Mouse (Mus musculus) ovary, postnatal 14 days (tissue): ENCODE measurements around the gene Maml3.

ENCODE experiments used
- DNase-seq: peaks from one replicate; pipeline ENCODE4 v3.0.0; 2022; ENCODE audit warnings: low spot score

Maml3 gene

DNA sequence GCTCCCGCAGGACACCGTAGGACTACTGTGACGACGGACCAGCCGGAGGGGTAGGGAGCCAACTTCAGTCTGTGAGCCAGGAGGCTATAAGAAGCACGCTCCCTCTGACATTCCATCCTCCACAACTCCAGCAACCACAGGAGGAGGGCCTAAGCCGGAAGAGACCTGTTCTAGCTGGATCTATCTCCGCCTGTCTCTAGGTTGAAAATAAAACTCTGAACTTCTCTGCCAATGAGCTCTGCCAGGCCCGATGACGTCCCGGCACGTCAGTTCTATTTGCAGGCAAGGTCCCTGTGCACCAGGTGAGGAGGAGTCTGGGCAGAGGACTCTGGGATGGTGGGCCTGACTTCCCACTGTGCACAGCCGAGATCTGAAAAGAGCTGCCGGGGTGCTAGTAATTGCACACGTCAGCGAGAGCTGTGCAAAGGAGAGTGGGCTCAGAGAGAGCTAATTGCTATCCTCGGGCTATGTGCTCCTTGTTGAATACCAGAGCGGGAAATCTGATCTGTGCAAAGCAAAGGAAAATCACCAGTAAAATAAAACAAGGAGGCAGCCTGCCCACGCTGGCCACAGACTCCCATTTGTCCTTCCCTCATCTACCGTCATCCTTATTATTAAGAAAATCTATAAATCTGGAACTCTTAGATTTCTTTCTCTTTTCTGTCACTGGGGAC, 58.7 kb downstream of the Maml3 start:
- DNase-seq: peak; percentile 48

GRCm38 (mm10) chr3:52045221-52045641, 59.6 kb downstream of the Maml3 start:
- DNase-seq: peak; percentile 10

- DNase-seq: no peak
Observed at GRCm38 (mm10) chr3:52044651-52045050, 60.2 kb downstream of the Maml3 start.

DNA sequence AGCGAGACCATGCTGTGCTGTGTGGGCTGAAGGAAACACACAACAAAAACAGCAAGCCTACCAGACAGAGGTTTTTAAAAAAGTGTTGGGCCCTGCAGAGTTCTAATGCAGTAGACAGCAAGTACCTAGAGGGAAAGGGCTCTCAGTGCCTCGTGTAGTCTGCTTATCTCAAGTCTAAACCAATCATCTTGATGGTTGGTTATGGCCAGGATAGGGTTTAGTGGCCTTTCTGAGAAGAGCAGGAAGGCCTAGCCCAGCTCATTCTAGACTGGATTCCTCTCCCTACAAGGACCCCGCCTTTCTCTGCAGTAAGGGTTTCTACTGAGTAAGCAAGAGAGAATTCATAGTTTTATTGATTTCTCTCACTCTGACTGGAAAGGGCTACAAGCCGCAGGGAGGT, 61.0 kb downstream of the Maml3 start:
- DNase-seq: no peak

DNA sequence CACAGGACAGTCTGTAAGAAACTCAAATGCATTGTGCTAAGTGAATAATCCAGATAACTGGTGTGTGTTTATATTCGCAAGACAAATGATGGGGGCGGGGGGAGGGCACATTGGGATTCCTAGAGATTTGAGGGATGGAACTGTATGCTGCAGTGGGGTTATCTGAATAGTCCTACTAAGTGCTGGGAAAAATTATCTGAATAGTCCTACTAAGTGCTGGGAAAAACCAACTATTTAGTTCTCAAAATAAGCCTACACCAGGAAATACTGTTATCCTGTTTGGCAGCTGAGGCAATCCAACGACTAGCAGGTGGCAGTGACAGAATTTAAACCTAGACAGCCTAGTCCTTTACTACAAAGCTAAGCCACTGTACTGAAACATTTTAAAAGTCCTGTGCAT, 62.2 kb downstream of the Maml3 start:
- DNase-seq: no peak

- DNase-seq: peak; percentile 22
Observed at GRCm38 (mm10) chr3:52039958-52040357, 64.9 kb downstream of the Maml3 start.

- DNase-seq: no peak
Observed at GRCm38 (mm10) chr3:52037260-52037659, 67.6 kb downstream of the Maml3 start.

- peak; percentile 43 for DNase-seq
Observed at GRCm38 (mm10) chr3:52035404-52035803, 69.5 kb downstream of the Maml3 start.

GRCm38 (mm10) chr3:52033857-52034588, 70.9 kb downstream of the Maml3 start:
- DNase-seq: no peak

- no peak for DNase-seq
Observed at GRCm38 (mm10) chr3:52031327-52031726, 73.5 kb downstream of the Maml3 start.

- DNase-seq: no peak
Observed at GRCm38 (mm10) chr3:52030114-52030513, 74.8 kb downstream of the Maml3 start.

DNA sequence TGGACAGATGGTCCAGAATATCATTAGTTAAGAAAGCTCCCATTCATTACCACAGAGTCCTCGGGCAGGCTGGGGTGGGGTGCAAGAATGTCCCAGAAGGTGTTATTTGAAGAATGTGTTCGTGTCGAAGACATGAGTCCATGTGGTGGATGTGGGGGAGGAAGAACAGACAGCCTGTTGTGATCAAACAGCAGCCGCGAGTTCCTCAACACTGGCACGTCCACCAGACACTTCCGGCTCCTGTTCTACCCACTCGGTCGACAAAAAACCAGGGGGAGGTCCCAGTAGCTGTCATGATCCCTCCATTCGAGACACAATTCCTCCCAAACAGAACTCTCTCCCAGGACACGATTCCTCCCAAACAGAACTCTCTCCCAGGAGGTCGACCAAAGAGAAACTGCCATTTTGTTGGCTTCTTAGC, 75.2 kb downstream of the Maml3 start:
- DNase-seq: no peak

GRCm38 (mm10) chr3:52027972-52028371, 76.9 kb downstream of the Maml3 start:
- DNase-seq: no peak

DNA sequence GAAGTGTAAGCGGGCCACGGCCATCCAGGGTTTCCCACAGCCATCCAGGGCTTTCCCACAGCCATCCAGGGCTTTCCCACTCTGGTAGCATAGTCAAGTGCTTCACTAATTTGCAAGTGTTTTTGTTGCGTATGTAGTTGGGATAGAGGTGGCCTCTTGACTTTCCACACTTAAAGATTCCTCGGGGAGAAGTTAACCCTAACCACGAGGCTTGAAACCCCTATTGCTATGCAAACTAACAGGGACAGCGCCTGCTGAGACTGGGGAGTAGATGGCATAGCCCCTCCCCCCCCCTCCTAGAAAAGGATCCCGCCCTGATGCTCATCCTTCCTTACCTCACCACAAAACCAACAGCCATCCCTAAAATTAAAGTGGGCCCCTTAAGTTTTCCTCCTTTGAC, 82.4 kb downstream of the Maml3 start:
- no peak for DNase-seq

GRCm38 (mm10) chr3:52018103-52018439, 86.8 kb downstream of the Maml3 start:
- DNase-seq: no peak

GRCm38 (mm10) chr3:52017439-52018102, 87.3 kb downstream of the Maml3 start:
- no peak for DNase-seq

DNA sequence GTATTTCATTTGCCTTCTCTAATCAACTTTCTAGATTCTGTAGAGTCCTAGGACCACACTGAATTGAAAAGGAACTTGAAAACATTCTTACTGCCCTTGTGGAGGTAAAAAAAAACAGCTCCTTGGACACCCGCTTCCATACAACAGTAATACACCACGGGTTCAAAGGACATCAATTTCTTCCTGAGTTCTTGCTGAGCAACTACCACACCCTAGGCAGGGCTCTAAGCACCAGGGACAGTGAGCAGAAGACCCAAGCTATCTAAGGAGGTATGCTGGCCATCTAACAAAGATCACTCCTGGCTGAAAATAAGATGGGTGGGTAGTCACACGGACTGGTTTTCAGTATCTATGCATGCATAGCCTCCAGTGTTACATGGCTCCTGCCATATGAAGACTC, 88.7 kb downstream of the Maml3 start:
- DNase-seq: no peak

DNA sequence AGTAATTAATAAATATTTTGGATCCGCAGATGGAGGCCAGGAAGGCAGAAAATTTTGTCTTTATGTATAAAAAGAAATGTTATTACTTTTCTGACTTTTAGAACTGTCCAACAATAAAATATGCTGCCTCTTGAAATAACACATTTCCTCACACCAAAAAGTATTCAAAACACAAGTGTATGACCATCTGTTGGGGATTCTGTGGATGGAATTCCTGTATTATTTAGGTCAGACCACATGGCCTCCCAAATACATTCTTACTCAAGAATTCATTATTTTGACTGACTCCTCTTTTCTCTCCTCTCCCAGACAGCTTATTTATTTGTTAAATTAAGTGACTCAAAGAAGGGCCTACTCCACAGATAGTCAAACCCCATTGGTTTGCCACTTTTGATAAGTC, 89.3 kb downstream of the Maml3 start:
- no peak for DNase-seq

DNA sequence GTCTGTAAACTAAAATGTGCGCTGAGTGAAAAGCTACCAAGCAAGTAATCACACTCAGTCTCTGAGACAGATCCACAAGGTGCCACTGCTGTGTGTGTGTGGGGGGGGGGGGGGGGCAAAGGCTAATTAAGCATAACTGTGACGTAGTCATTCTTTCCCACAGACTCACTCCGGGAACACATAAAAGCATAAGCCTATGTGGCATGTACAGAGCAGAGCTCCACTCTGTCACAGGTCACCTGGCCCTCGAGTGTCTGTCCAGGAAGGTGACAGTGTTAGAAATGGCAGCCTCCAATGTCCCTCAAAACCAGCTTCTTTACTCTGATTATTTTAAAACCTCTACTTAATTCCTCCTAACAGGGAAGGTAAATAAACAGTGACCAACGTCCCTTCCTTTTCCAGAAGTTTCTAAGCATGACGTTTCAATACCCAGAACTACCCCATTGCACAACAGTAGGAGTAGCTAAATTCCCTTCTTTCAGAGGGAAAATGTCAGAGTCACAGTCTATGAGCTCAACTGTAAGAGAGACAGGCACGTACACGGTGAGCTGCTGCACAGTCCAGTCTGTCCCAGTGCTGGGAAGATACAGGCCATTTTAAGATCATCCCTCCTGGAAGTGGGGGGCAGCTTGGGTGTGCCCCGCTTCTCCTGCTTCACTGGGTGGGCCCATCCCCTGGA, 93.7 kb downstream of the Maml3 start:
- DNase-seq: no peak

- DNase-seq: no peak
Observed at GRCm38 (mm10) chr3:52009321-52009720, 95.6 kb downstream of the Maml3 start.

DNA sequence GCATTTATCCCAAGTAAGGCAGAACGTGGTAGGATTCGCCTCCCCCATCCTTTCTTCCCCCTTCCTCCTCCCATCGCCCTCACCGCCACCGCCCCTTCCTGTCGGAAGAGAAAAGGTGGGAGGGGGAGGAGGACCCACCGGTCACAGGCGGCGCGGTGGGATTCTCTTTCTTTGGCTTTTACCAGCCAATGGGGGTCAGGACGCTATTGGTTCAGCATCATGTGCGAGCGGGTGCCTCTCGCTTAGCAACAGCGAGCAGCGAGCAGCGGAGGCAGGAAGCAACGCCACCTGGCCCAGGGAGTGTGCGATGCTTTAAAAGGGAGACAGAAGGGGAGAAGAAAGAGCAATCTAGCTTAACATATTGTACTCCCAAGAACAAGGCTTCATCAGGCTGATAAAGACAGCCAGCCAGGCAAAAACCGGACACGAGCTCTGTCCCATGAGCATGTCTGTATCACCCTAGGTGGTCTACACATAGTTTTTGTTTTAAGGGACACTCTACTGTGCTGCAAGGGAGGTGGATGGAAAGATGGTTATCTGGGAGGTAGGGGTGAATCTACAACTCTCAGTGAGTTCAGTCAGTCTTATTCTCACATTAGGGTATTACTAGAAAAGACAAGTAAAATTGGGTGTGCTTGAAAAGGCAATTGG, 97.1 kb downstream of the Maml3 start:
- no peak for DNase-seq

- DNase-seq: no peak
Observed at GRCm38 (mm10) chr3:52006721-52007330, 98.0 kb downstream of the Maml3 start.
